ENCODE assay signal across 18 mouse cellular contexts in genomic region chr17:83933743-83934142, GRCm38 (mm10).
A peak's percentile ranks its signal among the peaks of the same experiment; 100 is the strongest.
DNase-seq lines count a peak whose midpoint lies in the region; ATAC-seq and TF ChIP-seq lines count a peak whose summit lies in the region.
"Had no signal": no experiment of that assay in that cellular context is flagged by ENCODE, and none has a peak within 500 bp of the region (broad histone marks: within the 10 kb centered on the region; RNA-seq: fewer than 3 reads in every experiment).

No protein-coding gene starts in this region.

- no peak overlapping the region for H3K9ac ChIP-seq in forebrain, postnatal 0 days
- no peak overlapping the region for H3K9ac ChIP-seq in embryonic facial prominence, embryonic 13.5 days
- no peak overlapping the region for H3K9ac ChIP-seq in limb, embryonic 12.5 days (replicated peaks)
- H3K9ac ChIP-seq: heart, embryonic 12.5 days; liver, postnatal 0 days had no signal

- ATAC-seq in forebrain, postnatal 0 days, result no peak
- ATAC-seq in embryonic facial prominence, embryonic 13.5 days (ENCODE audit: insufficient number of reproducible peaks, insufficient read depth, low FRiP score, low TSS enrichment, low read depth), result no peak
- no peak for ATAC-seq in limb, embryonic 12.5 days (ENCODE audit: insufficient number of reproducible peaks, insufficient read depth, low FRiP score, low TSS enrichment, low read depth)
- ATAC-seq: liver, postnatal 0 days had no signal

- no peak overlapping the region for H3K4me3 ChIP-seq in forebrain, embryonic 10.5 days
- no peak overlapping the region for H3K4me3 ChIP-seq in forebrain, postnatal 0 days (ENCODE audit: low read depth, low read length)
- H3K4me3 ChIP-seq in embryonic facial prominence, embryonic 13.5 days, result no peak overlapping the region
- H3K4me3 ChIP-seq in limb, embryonic 12.5 days (replicated peaks), result no peak overlapping the region
- H3K4me3 ChIP-seq: erythroblast, embryonic 14.5 days; heart, embryonic 12.5 days; midbrain, embryonic 10.5 days had no signal

- peak overlapping the region; percentile 70; the same call in 1 of the 2 replicates for H3K27ac ChIP-seq in forebrain, embryonic 10.5 days
- no peak overlapping the region for H3K27ac ChIP-seq in forebrain, postnatal 0 days (ENCODE audit: low read depth, low read length)
- peak overlapping the region; percentile 71 for H3K27ac ChIP-seq in embryonic facial prominence, embryonic 13.5 days
- H3K27ac ChIP-seq in limb, embryonic 12.5 days, result peak overlapping the region; percentile 71
- H3K27ac ChIP-seq: kidney, postnatal 0 days; midbrain, embryonic 10.5 days had no signal

- WGBS in forebrain, embryonic 10.5 days, result 78% methylated on average over 10 of the region's 10 CpGs
- WGBS in forebrain, postnatal 0 days, result 86% methylated on average over 10 of the region's 10 CpGs
- 39% methylated on average over 10 of the region's 10 CpGs for WGBS in embryonic facial prominence, embryonic 13.5 days
- 33% methylated on average over 10 of the region's 10 CpGs for WGBS in limb, embryonic 12.5 days

- peaks cover 40% of the 10 kb centered on the region for H3K27me3 ChIP-seq in forebrain, embryonic 10.5 days (ENCODE audit: poor library complexity, severe bottlenecking)
- no peaks in the 10 kb centered on the region for H3K27me3 ChIP-seq in forebrain, postnatal 0 days (ENCODE audit: insufficient read depth, low read length)
- H3K27me3 ChIP-seq in embryonic facial prominence, embryonic 13.5 days, result no peaks in the 10 kb centered on the region
- H3K27me3 ChIP-seq in limb, embryonic 12.5 days, result no peaks in the 10 kb centered on the region
- H3K27me3 ChIP-seq: heart, embryonic 12.5 days had no signal

- H3K4me1 ChIP-seq in forebrain, embryonic 10.5 days, result peaks cover 39% of the 10 kb centered on the region
- H3K4me1 ChIP-seq in forebrain, postnatal 0 days (ENCODE audit: insufficient read depth), result peaks cover 11% of the 10 kb centered on the region
- H3K4me1 ChIP-seq in embryonic facial prominence, embryonic 13.5 days, result peaks cover 37% of the 10 kb centered on the region
- H3K4me1 ChIP-seq in limb, embryonic 12.5 days (replicated peaks), result peaks cover 42% of the 10 kb centered on the region
- H3K4me1 ChIP-seq: heart, embryonic 12.5 days had no signal

- DNase-seq in forebrain, embryonic 10.5 days (ENCODE audit: extremely low spot score, low spot score), result no peak
- DNase-seq in forebrain, postnatal 0 days, result no peak
- DNase-seq in B cell, adult 2 months, result peak; percentile 33 to 36
- no peak for DNase-seq in kidney, postnatal 10 days
- DNase-seq in c-Kit-positive CD71-positive TER-119-positive erythroid progenitor cells, embryonic 14.5 days (ENCODE audit: low spot score), result no peak
- no peak for DNase-seq in heart, adult 9 months (ENCODE audit: low spot score in 2 of 2)
- DNase-seq: adrenal gland, postnatal 25 days; cerebellum, postnatal 10 days; gastrocnemius, postnatal 25 days; layer of hippocampus, adult 9-11 months; liver, postnatal 0 days; retina, postnatal 1 day had no signal

- no peaks in the 10 kb centered on the region for H3K9me3 ChIP-seq in forebrain, embryonic 10.5 days
- no peaks in the 10 kb centered on the region for H3K9me3 ChIP-seq in forebrain, postnatal 0 days (ENCODE audit: low read length)
- H3K9me3 ChIP-seq in embryonic facial prominence, embryonic 13.5 days, result no peaks in the 10 kb centered on the region
- no peaks in the 10 kb centered on the region for H3K9me3 ChIP-seq in limb, embryonic 12.5 days
- H3K9me3 ChIP-seq: heart, embryonic 12.5 days; midbrain, embryonic 10.5 days had no signal

- H3K4me2 ChIP-seq in forebrain, postnatal 0 days (ENCODE audit: low read depth), result no peak overlapping the region
- no peak overlapping the region for H3K4me2 ChIP-seq in embryonic facial prominence, embryonic 13.5 days
- no peak overlapping the region for H3K4me2 ChIP-seq in limb, embryonic 12.5 days
- H3K4me2 ChIP-seq: heart, embryonic 12.5 days had no signal

- no peak for TF ChIP-seq CTCF in forebrain, postnatal 0 days (IDR thresholded peaks at IDR 0.05; ENCODE audit: low read depth)

- H3K36me3 ChIP-seq in forebrain, embryonic 10.5 days (replicated peaks), result no peaks in the 10 kb centered on the region
- no peaks in the 10 kb centered on the region for H3K36me3 ChIP-seq in forebrain, postnatal 0 days (ENCODE audit: insufficient read depth)
- no peaks in the 10 kb centered on the region for H3K36me3 ChIP-seq in embryonic facial prominence, embryonic 13.5 days
- no peaks in the 10 kb centered on the region for H3K36me3 ChIP-seq in limb, embryonic 12.5 days
- H3K36me3 ChIP-seq: heart, embryonic 12.5 days; midbrain, embryonic 10.5 days had no signal

Comparison
In these comparisons a context has a peak if more than half of its experiments do, and no peak if none do; other contexts are left out.
1. DNase-seq: peak in B cell, adult 2 months (2 of 2); none in forebrain, embryonic 10.5 days (single experiment), forebrain, postnatal 0 days (single experiment), kidney, postnatal 10 days (single experiment), c-Kit-positive CD71-positive TER-119-positive erythroid progenitor cells, embryonic 14.5 days (single experiment) and heart, adult 9 months (0 of 2).